Mouse (Mus musculus) kidney, adult 2 months (tissue): Measurements from ENCODE around the gene Cap2.

Experiments used
- CTCF ChIP-seq: fragments of 200-500 bp; conservative IDR thresholded peaks from 2 replicates; pipeline ENCODE4 v1.5.1; 2011; ENCODE audit warnings: low read depth, mild to moderate bottlenecking, control low read depth, low read length, moderate library complexity, mixed read lengths; ENCODE audit not compliant: insufficient read depth, insufficient read length
- POLR2A ChIP-seq: fragments of 200-500 bp; IDR thresholded peaks from one replicate; pipeline ENCODE4 v1.6.1; 2011; ENCODE audit warnings: low read depth, low read length, control low read depth

DNA sequence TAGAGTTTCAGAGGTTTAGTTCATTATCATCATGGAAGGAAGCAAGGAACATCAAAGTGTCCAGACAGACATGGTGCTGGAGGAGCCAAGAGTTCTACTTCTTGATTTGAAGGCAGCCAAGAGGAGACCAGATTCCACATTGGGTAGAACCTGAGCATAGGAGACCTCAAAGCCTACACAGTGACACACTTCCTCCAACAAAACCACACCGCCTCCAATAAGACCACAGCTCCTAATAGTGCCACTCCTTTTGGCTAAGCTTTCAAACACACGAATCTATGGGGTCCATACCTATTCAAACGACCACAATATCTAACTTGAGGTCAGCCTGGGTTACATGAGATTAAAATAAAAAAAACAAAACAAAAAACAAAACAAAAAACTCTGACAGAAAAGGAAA is 25.0 kb downstream of the Cap2 start:
- no peak for TF ChIP-seq CTCF
- TF ChIP-seq POLR2A: no peak
